In genomic region chr2:103480871-103481270, GRCm38 (mm10) we compare ENCODE assay signal across 29 mouse cellular contexts. TPM values are rescaled to one million over a fixed set of nuclear protein-coding genes. Genes with fewer than 3 reads are reported as not detected.
DNase-seq lines count a peak whose midpoint lies in the region; ATAC-seq and TF ChIP-seq lines count a peak whose summit lies in the region.
"Had no signal": no experiment of that assay in that cellular context is flagged by ENCODE, and none has a peak within 500 bp of the region (broad histone marks: within the 10 kb centered on the region; RNA-seq: fewer than 3 reads in every experiment).

No protein-coding gene starts in this region.

- H3K4me2 ChIP-seq in heart, embryonic 13.5 days: peak overlapping the region; percentile 87
- peak overlapping the region; percentile 89 for H3K4me2 ChIP-seq in liver, embryonic 12.5 days
- peak overlapping the region; percentile 75 for H3K4me2 ChIP-seq in liver, postnatal 0 days (ENCODE audit: low read depth, low read length)
- H3K4me2 ChIP-seq: embryonic facial prominence, embryonic 13.5 days; forebrain, embryonic 13.5 days; hindbrain, embryonic 14.5 days; kidney, embryonic 15.5 days; limb, embryonic 12.5 days; midbrain, embryonic 15.5 days; neural tube, embryonic 15.5 days had no signal

- H3K4me3 ChIP-seq in erythroblast, embryonic 14.5 days (replicated peaks): peak overlapping the region; percentile 99
- no peak overlapping the region for H3K4me3 ChIP-seq in heart, embryonic 13.5 days
- H3K4me3 ChIP-seq in liver, embryonic 12.5 days: peak overlapping the region; percentile 33
- H3K4me3 ChIP-seq in liver, postnatal 0 days (ENCODE audit: low read depth, low read length): peak overlapping the region; percentile 92; the same call in 1 of the 2 replicates
- no peak overlapping the region for H3K4me3 ChIP-seq in forebrain, embryonic 10.5 days
- H3K4me3 ChIP-seq: embryonic facial prominence, embryonic 13.5 days; forebrain, embryonic 13.5 days; kidney, embryonic 15.5 days; left cerebral cortex, adult 2 months; limb, embryonic 12.5 days; midbrain, embryonic 10.5 days; midbrain, embryonic 15.5 days; neural tube, embryonic 15.5 days had no signal

- no peak overlapping the region for H3K9ac ChIP-seq in heart, embryonic 13.5 days
- H3K9ac ChIP-seq in liver, embryonic 12.5 days: peak overlapping the region; percentile 97
- peak overlapping the region; percentile 59 for H3K9ac ChIP-seq in liver, postnatal 0 days (replicated peaks)
- H3K9ac ChIP-seq: embryonic facial prominence, embryonic 13.5 days; forebrain, embryonic 13.5 days; hindbrain, embryonic 14.5 days; kidney, embryonic 15.5 days; limb, embryonic 12.5 days; midbrain, embryonic 15.5 days; neural tube, embryonic 15.5 days had no signal

- no peaks in the 10 kb centered on the region for H3K27me3 ChIP-seq in erythroblast, embryonic 14.5 days (ENCODE audit: control insufficient read depth)
- no peaks in the 10 kb centered on the region for H3K27me3 ChIP-seq in heart, embryonic 13.5 days (replicated peaks)
- H3K27me3 ChIP-seq in liver, embryonic 12.5 days (replicated peaks): no peaks in the 10 kb centered on the region
- H3K27me3 ChIP-seq in liver, postnatal 0 days (ENCODE audit: insufficient read depth, low read length): no peaks in the 10 kb centered on the region
- no peaks in the 10 kb centered on the region for H3K27me3 ChIP-seq in forebrain, embryonic 10.5 days (ENCODE audit: poor library complexity, severe bottlenecking)
- H3K27me3 ChIP-seq: CH12.LX; embryonic facial prominence, embryonic 13.5 days; forebrain, embryonic 13.5 days; kidney, embryonic 15.5 days; limb, embryonic 12.5 days; midbrain, embryonic 15.5 days; neural tube, embryonic 15.5 days; Patski had no signal

- peaks cover 74% of the 10 kb centered on the region for H3K36me3 ChIP-seq in erythroblast, embryonic 14.5 days (ENCODE audit: control insufficient read depth)
- peaks cover 3% of the 10 kb centered on the region for H3K36me3 ChIP-seq in heart, embryonic 13.5 days
- peaks cover 56% of the 10 kb centered on the region for H3K36me3 ChIP-seq in liver, embryonic 12.5 days
- H3K36me3 ChIP-seq in liver, postnatal 0 days (replicated peaks; ENCODE audit: insufficient read depth, low read length): peaks cover 20% of the 10 kb centered on the region
- H3K36me3 ChIP-seq in forebrain, embryonic 10.5 days (replicated peaks): peaks cover under 1% of the 10 kb centered on the region; the same call in 1 of the 2 replicates
- H3K36me3 ChIP-seq: midbrain, embryonic 15.5 days; neural tube, embryonic 15.5 days had no signal

- no peak overlapping the region for H3K27ac ChIP-seq in heart, embryonic 13.5 days (replicated peaks)
- peak overlapping the region; percentile 91 for H3K27ac ChIP-seq in liver, embryonic 12.5 days
- peak overlapping the region; percentile 100 for H3K27ac ChIP-seq in liver, postnatal 0 days (ENCODE audit: low read depth)
- no peak overlapping the region for H3K27ac ChIP-seq in forebrain, embryonic 10.5 days
- H3K27ac ChIP-seq: embryonic facial prominence, embryonic 13.5 days; forebrain, embryonic 13.5 days; hindbrain, embryonic 14.5 days; kidney, embryonic 15.5 days; left cerebral cortex, adult 2 months; limb, embryonic 12.5 days; midbrain, embryonic 10.5 days; midbrain, embryonic 15.5 days; neural tube, embryonic 15.5 days had no signal

- no peak for TF ChIP-seq EP300 in liver, postnatal 0 days (IDR thresholded peaks at IDR 0.05; ENCODE audit: low read depth)

- WGBS in heart, embryonic 13.5 days: 81% methylated on average over 4 of the region's 4 CpGs
- WGBS in liver, embryonic 12.5 days (ENCODE audit: insufficient replicate concordance): 72% methylated on average over 4 of the region's 4 CpGs
- 68% methylated on average over 4 of the region's 4 CpGs for WGBS in liver, postnatal 0 days (ENCODE audit: insufficient replicate concordance)
- WGBS in forebrain, embryonic 10.5 days: 94% methylated on average over 4 of the region's 4 CpGs

- no peak for ATAC-seq in erythroblast, adult 5-6 weeks (replicated peaks; ENCODE audit: low FRiP score, poor library complexity, severe bottlenecking)
- ATAC-seq in heart, embryonic 13.5 days (ENCODE audit: extremely low read depth, insufficient number of reproducible peaks, low FRiP score, low TSS enrichment): no peak
- ATAC-seq in liver, embryonic 12.5 days: no peak
- ATAC-seq in liver, postnatal 0 days: no peak
- ATAC-seq: forebrain, embryonic 13.5 days; intestine, postnatal 0 days; midbrain, embryonic 15.5 days; Patski had no signal

- H3K4me1 ChIP-seq in erythroblast, embryonic 14.5 days (ENCODE audit: control insufficient read depth): peaks cover 75% of the 10 kb centered on the region
- H3K4me1 ChIP-seq in heart, embryonic 13.5 days: peaks cover 33% of the 10 kb centered on the region
- H3K4me1 ChIP-seq in liver, embryonic 12.5 days: peaks cover 82% of the 10 kb centered on the region
- H3K4me1 ChIP-seq in liver, postnatal 0 days (ENCODE audit: insufficient read depth): peaks cover 36% of the 10 kb centered on the region
- H3K4me1 ChIP-seq in forebrain, embryonic 10.5 days: peaks cover 27% of the 10 kb centered on the region

- no peak for DNase-seq in heart, adult 11 months
- no peak for DNase-seq in liver, postnatal 0 days
- no peak for DNase-seq in kidney, adult 18-20 months
- no peak for DNase-seq in forebrain, embryonic 10.5 days (ENCODE audit: extremely low spot score, low spot score)
- DNase-seq: cerebellum, adult 18-20 months; cerebellum, postnatal 10 days; gastrocnemius, postnatal 25 days; lung, adult 2 months; lung, postnatal 10 days; right cerebral cortex, adult 18-20 months; spleen, adult 18-20 months; thymus, postnatal 36 days had no signal

- no peak for TF ChIP-seq CTCF in liver, postnatal 0 days (IDR thresholded peaks at IDR 0.05; ENCODE audit: low read depth)

- H3K9me3 ChIP-seq in erythroblast, embryonic 14.5 days (ENCODE audit: control insufficient read depth, low read length): no peaks in the 10 kb centered on the region
- no peaks in the 10 kb centered on the region for H3K9me3 ChIP-seq in heart, embryonic 13.5 days
- no peaks in the 10 kb centered on the region for H3K9me3 ChIP-seq in liver, embryonic 12.5 days (replicated peaks)
- H3K9me3 ChIP-seq in liver, postnatal 0 days (ENCODE audit: low read length): no peaks in the 10 kb centered on the region
- H3K9me3 ChIP-seq in forebrain, embryonic 10.5 days: no peaks in the 10 kb centered on the region
- H3K9me3 ChIP-seq: embryonic facial prominence, embryonic 13.5 days; forebrain, embryonic 13.5 days; G1E; kidney, embryonic 15.5 days; limb, embryonic 12.5 days; midbrain, embryonic 10.5 days; midbrain, embryonic 15.5 days; neural tube, embryonic 15.5 days had no signal

RNA-seq across cellular contexts. Expression of gene Cat, which starts 4.1 kb away (rescaled TPM):
- 29.0 and 31.9 TPM in 2 replicates for polyA plus RNA-seq in erythroblast, embryonic 14.5 days (2012)
- total RNA-seq in erythroblast, adult 5-6 weeks (2015; ENCODE audit: low replicate concordance): 478 and 550 TPM in 2 replicates
- 301 and 378 TPM in 2 replicates for total RNA-seq in erythroblast, adult 5-6 weeks (2017; ENCODE audit: low replicate concordance)
- polyA plus RNA-seq in heart, embryonic 13.5 days (2015; fragmentation: Nextera tagmentation; extraction: Ambion mirVana): 71.3 and 81.0 TPM in 2 replicates
- 127 and 138 TPM in 2 replicates for polyA plus RNA-seq in liver, embryonic 12.5 days (2016; fragmentation: Nextera tagmentation; extraction: Ambion mirVana)
- 245 and 267 TPM in 2 replicates for polyA plus RNA-seq in liver, postnatal 0 days (2015; fragmentation: Nextera tagmentation; extraction: Ambion mirVana)
- polyA plus RNA-seq in forebrain, embryonic 10.5 days (2016; fragmentation: Nextera tagmentation; extraction: Ambion mirVana): 96.7 and 98.2 TPM in 2 replicates

Comparison
In these comparisons a context has a peak if more than half of its experiments do, and no peak if none do; other contexts are left out.
1. H3K4me3 ChIP-seq: peak in erythroblast, embryonic 14.5 days (single experiment), liver, embryonic 12.5 days (single experiment) and liver, postnatal 0 days (single experiment); none in heart, embryonic 13.5 days (single experiment) and forebrain, embryonic 10.5 days (single experiment).
2. H3K27ac ChIP-seq: peak in liver, embryonic 12.5 days (single experiment) and liver, postnatal 0 days (single experiment); none in heart, embryonic 13.5 days (single experiment) and forebrain, embryonic 10.5 days (single experiment).
3. Peak in every context shown above with its lines, with median percentiles within 50 percentile points of each other: H3K4me2 ChIP-seq.